In the genomic region with DNA sequence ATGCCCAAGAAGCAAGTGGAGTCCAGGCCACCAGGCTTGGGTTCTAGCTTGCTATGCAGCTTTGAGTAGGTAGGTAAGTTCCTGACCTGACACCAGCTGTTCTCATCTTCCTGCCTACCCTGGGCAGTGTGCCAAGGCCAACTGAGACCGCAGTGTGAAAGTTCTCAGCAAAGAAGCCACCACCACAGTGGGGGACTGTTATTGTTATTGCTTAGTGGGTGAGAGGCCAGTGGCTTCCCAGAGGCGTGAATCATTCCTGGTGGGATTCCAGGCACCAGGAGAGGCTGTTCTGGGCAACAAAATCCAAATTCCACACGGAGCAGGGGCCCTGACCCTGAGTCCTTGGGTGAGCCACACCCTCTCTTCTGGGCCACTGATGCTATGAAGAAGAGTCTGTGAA, we compare ENCODE assay signal across 10 mouse cellular contexts. TPM values are rescaled to one million over a fixed set of nuclear protein-coding genes. Genes with fewer than 3 reads are reported as not detected.
A peak's percentile ranks its signal among the peaks of the same experiment; 100 is the strongest.
DNase-seq lines count a peak whose midpoint lies in the region; ATAC-seq and TF ChIP-seq lines count a peak whose summit lies in the region.
"Had no signal": no experiment of that assay in that cellular context is flagged by ENCODE, and none has a peak within 500 bp of the region (broad histone marks: within the 10 kb centered on the region; RNA-seq: fewer than 3 reads in every experiment).

No protein-coding gene starts in this region.

- no peak overlapping the region for H3K27ac ChIP-seq in midbrain, postnatal 0 days (ENCODE audit: low read depth, low read length)
- no peak overlapping the region for H3K27ac ChIP-seq in midbrain, embryonic 13.5 days
- no peak overlapping the region for H3K27ac ChIP-seq in limb, embryonic 10.5 days
- H3K27ac ChIP-seq: neural tube, embryonic 12.5 days had no signal

- H3K4me2 ChIP-seq in midbrain, postnatal 0 days (ENCODE audit: low read depth, low read length, poor library complexity, severe bottlenecking): no peak overlapping the region
- no peak overlapping the region for H3K4me2 ChIP-seq in midbrain, embryonic 13.5 days (replicated peaks)
- H3K4me2 ChIP-seq: neural tube, embryonic 12.5 days had no signal

- H3K9me3 ChIP-seq in midbrain, postnatal 0 days (ENCODE audit: low read length): no peaks in the 10 kb centered on the region
- H3K9me3 ChIP-seq in midbrain, embryonic 13.5 days: no peaks in the 10 kb centered on the region
- no peaks in the 10 kb centered on the region for H3K9me3 ChIP-seq in limb, embryonic 10.5 days (replicated peaks)
- H3K9me3 ChIP-seq: neural tube, embryonic 12.5 days had no signal

- no peak for TF ChIP-seq CTCF in midbrain, postnatal 0 days (IDR thresholded peaks at IDR 0.05)

- no peak overlapping the region for H3K9ac ChIP-seq in midbrain, postnatal 0 days (replicated peaks; ENCODE audit: low read length, poor library complexity, severe bottlenecking)
- H3K9ac ChIP-seq in midbrain, embryonic 13.5 days (replicated peaks): no peak overlapping the region
- H3K9ac ChIP-seq: neural tube, embryonic 12.5 days had no signal

- intact Hi-C loops in heart, postnatal 14 days (cut with DNase I): no loop called here

- H3K27me3 ChIP-seq in midbrain, postnatal 0 days (ENCODE audit: insufficient read depth, low read length): no peaks in the 10 kb centered on the region
- no peaks in the 10 kb centered on the region for H3K27me3 ChIP-seq in midbrain, embryonic 13.5 days
- no peaks in the 10 kb centered on the region for H3K27me3 ChIP-seq in limb, embryonic 10.5 days (ENCODE audit: low read depth, poor library complexity, severe bottlenecking)
- H3K27me3 ChIP-seq: neural tube, embryonic 12.5 days had no signal

- peak; percentile 8 for DNase-seq in midbrain, postnatal 0 days (ENCODE audit: low spot score)
- DNase-seq in heart, postnatal 14 days: peak; percentile 16 to 35
- DNase-seq in natural killer cell, adult 2 months (ENCODE audit: low spot score in 2 of 2): peak; percentile 82 to 90
- DNase-seq in limb, embryonic 10.5 days (ENCODE audit: low spot score): no peak
- DNase-seq in left cerebral cortex, adult 18-20 months (ENCODE audit: low spot score in 2 of 2): no peak
- no peak for DNase-seq in c-Kit-positive CD71-positive TER-119-positive erythroid progenitor cells, embryonic 14.5 days (ENCODE audit: low spot score)

- 36% methylated on average over 3 of the region's 3 CpGs for WGBS in midbrain, postnatal 0 days
- 57% methylated on average over 3 of the region's 3 CpGs for WGBS in midbrain, embryonic 13.5 days
- 65% methylated on average over 3 of the region's 3 CpGs for WGBS in limb, embryonic 10.5 days

- no peak overlapping the region for H3K4me3 ChIP-seq in midbrain, postnatal 0 days (ENCODE audit: low read depth, low read length)
- no peak overlapping the region for H3K4me3 ChIP-seq in midbrain, embryonic 13.5 days (replicated peaks)
- no peak overlapping the region for H3K4me3 ChIP-seq in limb, embryonic 10.5 days
- H3K4me3 ChIP-seq: neural tube, embryonic 12.5 days had no signal

- no peaks in the 10 kb centered on the region for H3K4me1 ChIP-seq in midbrain, postnatal 0 days (ENCODE audit: insufficient read depth, low read length)
- no peaks in the 10 kb centered on the region for H3K4me1 ChIP-seq in midbrain, embryonic 13.5 days (replicated peaks)
- H3K4me1 ChIP-seq in limb, embryonic 10.5 days: peaks cover 10% of the 10 kb centered on the region
- H3K4me1 ChIP-seq: neural tube, embryonic 12.5 days had no signal

- H3K36me3 ChIP-seq in midbrain, postnatal 0 days (ENCODE audit: insufficient read depth, low read length): no peaks in the 10 kb centered on the region
- no peaks in the 10 kb centered on the region for H3K36me3 ChIP-seq in midbrain, embryonic 13.5 days
- no peaks in the 10 kb centered on the region for H3K36me3 ChIP-seq in limb, embryonic 10.5 days
- H3K36me3 ChIP-seq: neural tube, embryonic 12.5 days had no signal

- ATAC-seq in midbrain, postnatal 0 days (ENCODE audit: low FRiP score): no peak
- ATAC-seq in midbrain, embryonic 13.5 days: no peak
- peak; percentile 54 for ATAC-seq in activated CD4-positive, CD25-positive, alpha-beta regulatory T cell, adult 4 months

RNA-seq across cellular contexts. Expression of a gene that starts 19.8 kb away (rescaled TPM):
- total RNA-seq in midbrain, postnatal 0 days (2014; rRNA removed): 0.19 and 0.22 TPM in 2 replicates
- 0.32 and 0.69 TPM in 2 replicates for polyA plus RNA-seq in midbrain, postnatal 0 days (2015; fragmentation: Nextera tagmentation; extraction: Ambion mirVana)
- 0.15 and 0.23 TPM in 2 replicates for polyA plus RNA-seq in midbrain, embryonic 13.5 days (2015; fragmentation: Nextera tagmentation; extraction: Ambion mirVana)
- not detected for polyA plus RNA-seq in activated CD4-positive, CD25-positive, alpha-beta regulatory T cell, adult 4 months (2017; shearing (Covaris generic))
- total RNA-seq in heart, postnatal 14 days (2021): under 1 TPM; 0.29 to 0.88 TPM
- polyA plus RNA-seq in limb, embryonic 10.5 days (2016; fragmentation: Nextera tagmentation; extraction: Ambion mirVana): 0.25 and 0.61 TPM in 2 replicates
- total RNA-seq in left cerebral cortex, adult 18-20 months (2021): not detected

RNA-seq across cellular contexts. Expression of a gene that starts 50.8 kb away (rescaled TPM):
- 1.4 and 2.6 TPM in 2 replicates for total RNA-seq in midbrain, postnatal 0 days (2014; rRNA removed)
- 3.7 and 3.8 TPM in 2 replicates for polyA plus RNA-seq in midbrain, postnatal 0 days (2015; fragmentation: Nextera tagmentation; extraction: Ambion mirVana)
- 3.4 and 4.6 TPM in 2 replicates for polyA plus RNA-seq in midbrain, embryonic 13.5 days (2015; fragmentation: Nextera tagmentation; extraction: Ambion mirVana)
- 10 to 100 TPM in 1 of 2 experiments, 1 to 10 TPM in 1; 8.1 to 10.8 TPM for polyA plus RNA-seq in activated CD4-positive, CD25-positive, alpha-beta regulatory T cell, adult 4 months (2017; shearing (Covaris generic))
- 1 to 10 TPM; 1.2 to 3.2 TPM for total RNA-seq in heart, postnatal 14 days (2021)
- polyA plus RNA-seq in limb, embryonic 10.5 days (2016; fragmentation: Nextera tagmentation; extraction: Ambion mirVana): 12.2 and 13.8 TPM in 2 replicates
- under 1 TPM; 0.70 to 0.80 TPM for total RNA-seq in left cerebral cortex, adult 18-20 months (2021)

RNA-seq across cellular contexts. Expression of a gene that starts 52.6 kb away (rescaled TPM):
- total RNA-seq in midbrain, postnatal 0 days (2014; rRNA removed): 0.11 TPM in 1 of 2 replicates, not detected in the other
- 0.12 and 0.25 TPM in 2 replicates for polyA plus RNA-seq in midbrain, postnatal 0 days (2015; fragmentation: Nextera tagmentation; extraction: Ambion mirVana)
- polyA plus RNA-seq in midbrain, embryonic 13.5 days (2015; fragmentation: Nextera tagmentation; extraction: Ambion mirVana): 0.13 TPM in 1 of 2 replicates, not detected in the other
- polyA plus RNA-seq in activated CD4-positive, CD25-positive, alpha-beta regulatory T cell, adult 4 months (2017; shearing (Covaris generic)): not detected
- not detected for total RNA-seq in heart, postnatal 14 days (2021)
- not detected in 2 replicates for polyA plus RNA-seq in limb, embryonic 10.5 days (2016; fragmentation: Nextera tagmentation; extraction: Ambion mirVana)
- total RNA-seq in left cerebral cortex, adult 18-20 months (2021): under 1 TPM; 0.30 to 0.63 TPM
- polyA plus RNA-seq: intestine, embryonic 14.5 days had no signal

Comparison
In these comparisons a context has a peak if more than half of its experiments do, and no peak if none do; other contexts are left out.
1. DNase-seq: peak in midbrain, postnatal 0 days (single experiment), heart, postnatal 14 days (2 of 2) and natural killer cell, adult 2 months (2 of 2); none in limb, embryonic 10.5 days (single experiment), left cerebral cortex, adult 18-20 months (0 of 2) and c-Kit-positive CD71-positive TER-119-positive erythroid progenitor cells, embryonic 14.5 days (single experiment).